Mouse (Mus musculus) olfactory bulb, adult 2 months (tissue): Measurements from ENCODE around the gene Rad9a.

Source experiments
- CTCF ChIP-seq: fragments of 200-500 bp; IDR thresholded peaks from 2 replicates; pipeline ENCODE4 v1.5.1; 2012; ENCODE audit warnings: low read depth, mild to moderate bottlenecking, low read length, moderate library complexity; ENCODE audit not compliant: insufficient read depth
- POLR2A ChIP-seq: fragments of 200-500 bp; IDR thresholded peaks from 2 replicates; pipeline ENCODE4 v1.6.1; 2012; ENCODE audit warnings: mild to moderate bottlenecking, low read depth, low read length, moderate library complexity; ENCODE audit not compliant: insufficient read depth

GRCm38 (mm10) chr19:4145936-4146335 lies 55.5 kb downstream of the Rad9a start:
- no peak for TF ChIP-seq CTCF
- TF ChIP-seq POLR2A = no peak
